Mouse (Mus musculus) ES-E14 (cell line): ENCODE measurements around the gene Plcd1. TPM values are rescaled to one million over a fixed set of nuclear protein-coding genes. Genes with fewer than 3 reads are reported as not detected.
A peak's percentile ranks its signal among the peaks of the same experiment; 100 is the strongest.

Experiments used
- DNase-seq: peaks from one replicate; pipeline ENCODE4 v3.0.0-alpha.2; 2013; ENCODE audit warnings: low read depth, low spot score
- H3K27ac ChIP-seq: 2 replicates; pipeline ENCODE4 v1.5.1; 2012; ENCODE audit warnings: low read depth, mild to moderate bottlenecking, low read length, moderate library complexity, mixed read lengths; ENCODE audit not compliant: poor library complexity, insufficient read depth, severe bottlenecking
- H3K36me3 ChIP-seq: 2 replicates; pipeline ENCODE4 v1.6.1; 2012; ENCODE audit warnings: mild to moderate bottlenecking, low read length, moderate library complexity, mixed read lengths; ENCODE audit not compliant: control insufficient read depth, poor library complexity, insufficient read depth, severe bottlenecking
- H3K4me1 ChIP-seq, 2 experiments: fragments of 150-350 bp in 1 of 2; sonication (generic) in 1 of 2; 2 replicates each; pipeline ENCODE4 v1.6.1; 2012; ENCODE audit warnings: low read length in 2 of 2, mild to moderate bottlenecking in 1 of 2, mixed read lengths in 1 of 2; ENCODE audit not compliant: control insufficient read depth in 2 of 2, insufficient read depth in 2 of 2, poor library complexity in 1 of 2
- H3K4me3 ChIP-seq, 2 experiments: fragments of 150-350 bp in 1 of 2; sonication (generic) in 1 of 2; 2 replicates each; pipeline ENCODE4 v1.5.1; 2012; ENCODE audit warnings: low read length in 2 of 2, low read depth in 1 of 2, mild to moderate bottlenecking in 1 of 2, mixed read lengths in 1 of 2; ENCODE audit not compliant: insufficient read depth in 1 of 2, poor library complexity in 1 of 2, severe bottlenecking in 1 of 2
- H3K9ac ChIP-seq: 2 replicates; pipeline ENCODE4 v1.6.1; 2012; ENCODE audit warnings: low read depth, mild to moderate bottlenecking, low read length, mixed read lengths; ENCODE audit not compliant: poor library complexity, insufficient read depth, severe bottlenecking
- H3K9me3 ChIP-seq: fragments of 150-350 bp; sonication (generic); 2 replicates; pipeline ENCODE4 v1.6.1; 2012; ENCODE audit warnings: low read depth, mild to moderate bottlenecking, low read length; ENCODE audit not compliant: control insufficient read depth, insufficient read depth
- CHD2 ChIP-seq: IDR thresholded peaks from 2 replicates; pipeline ENCODE4 v1.6.1; 2014; ENCODE audit warnings: mild to moderate bottlenecking, low read depth, low read length, inconsistent platforms
- HCFC1 ChIP-seq: IDR thresholded peaks from 2 replicates; pipeline ENCODE4 v1.6.1; 2012; ENCODE audit warnings: low read length, inconsistent platforms, borderline replicate concordance; ENCODE audit not compliant: insufficient read depth
- MAFK ChIP-seq: IDR thresholded peaks from 2 replicates; pipeline ENCODE4 v1.6.1; 2014; ENCODE audit warnings: mild to moderate bottlenecking, low read depth, low read length, inconsistent platforms; ENCODE audit not compliant: insufficient read depth
- ZC3H11A ChIP-seq: IDR thresholded peaks from 2 replicates; pipeline ENCODE4 v1.6.1; 2012; ENCODE audit warnings: low read depth, mild to moderate bottlenecking, inconsistent platforms, low read length, borderline replicate concordance
- ZNF384 ChIP-seq: IDR thresholded peaks from 2 replicates; pipeline ENCODE4 v1.6.1; 2012; ENCODE audit warnings: low read depth, low read length, inconsistent platforms
- in situ Hi-C, 2 experiments: fragments of 600-800 bp; cut with MboI; formaldehyde crosslinking; loops; one replicate each; pipeline ENCODE4 v1.15.1; 2025; ENCODE audit warnings: low sequenced_read_pairs in 2 of 2, inconsistent platforms in 1 of 2; ENCODE audit not compliant: unreplicated experiment in 2 of 2
- total RNA-seq: library from RNA; depleted of rRNA; stranded (reverse); fragments of 300-350 nt; gene quantifications from 2 replicates; pipeline ENCODE4 v1.2.3, GENCODE M21; 2012; rRNA removed

Gene Plcd1
- total RNA-seq, result 13.1 and 15.3 TPM in 2 replicates

- H3K27ac ChIP-seq, result no peak within 1 kb of the TSS
- H3K4me1 ChIP-seq, result peaks cover 4 to 22% of the 10 kb centered on the region in 2 experiments; a peak in 3 of 4 replicates
- TF ChIP-seq HCFC1 (no peak), CHD2 (no peak), ZNF384 (no peak), ZC3H11A (no peak), MAFK (no peak)
- no peak for DNase-seq
- H3K36me3 ChIP-seq, result no peaks in the 10 kb centered on the region
- H3K4me3 ChIP-seq, result peak within 1 kb of the TSS; percentile 63 to 78
- no peaks in the 10 kb centered on the region for H3K9me3 ChIP-seq
- peak within 1 kb of the TSS; percentile 37 for H3K9ac ChIP-seq
- in situ Hi-C loops, result no loop called here
These were observed at the start of gene Plcd1 for GRCm38 (mm10) chr9:119093419-119094295. Gene Plcd1 (minus strand): TSS chr9:119093502.

GRCm38 (mm10) chr9:119142066-119142465 is 48.8 kb upstream of the Plcd1 start:
- H3K9me3 ChIP-seq, result no peaks in the 10 kb centered on the region
- H3K4me1 ChIP-seq, result peaks cover 0 to 2% of the 10 kb centered on the region in 2 experiments; a peak in 1 of 4 replicates
- no peak for DNase-seq
- no peaks in the 10 kb centered on the region for H3K36me3 ChIP-seq
- no peak for TF ChIP-seq HCFC1
- TF ChIP-seq ZNF384, result no peak
- TF ChIP-seq CHD2, result no peak
- no peak for TF ChIP-seq MAFK
- no peak for TF ChIP-seq ZC3H11A
- in situ Hi-C loops, result no loop called here
- no peak overlapping the region for H3K4me3 ChIP-seq
- H3K9ac ChIP-seq, result no peak overlapping the region
- H3K27ac ChIP-seq, result no peak overlapping the region

- Histone ChIP-seq H3K4me1 (no peaks in the 10 kb centered on the region; a peak in 1 of 4 replicates), H3K9me3 (no peaks in the 10 kb centered on the region), H3K36me3 (no peaks in the 10 kb centered on the region), H3K27ac (no peak overlapping the region), H3K9ac (no peak overlapping the region), H3K4me3 (no peak overlapping the region)
- no peak for TF ChIP-seq ZNF384
- no peak for TF ChIP-seq HCFC1
- no peak for TF ChIP-seq ZC3H11A
- TF ChIP-seq MAFK, result no peak
- TF ChIP-seq CHD2, result no peak
- DNase-seq, result no peak
- in situ Hi-C loops, result no loop called here
These were observed 45.5 kb upstream of the Plcd1 start for GRCm38 (mm10) chr9:119138836-119139235.

- H3K4me1 ChIP-seq, result no peaks in the 10 kb centered on the region
- DNase-seq, result no peak
- H3K36me3 ChIP-seq, result no peaks in the 10 kb centered on the region
- H3K9ac ChIP-seq, result no peak overlapping the region
- TF ChIP-seq MAFK (no peak), HCFC1 (no peak), ZC3H11A (no peak), CHD2 (no peak), ZNF384 (no peak)
- in situ Hi-C loops, result no loop called here
- no peak overlapping the region for H3K4me3 ChIP-seq
- H3K9me3 ChIP-seq, result no peaks in the 10 kb centered on the region
- no peak overlapping the region for H3K27ac ChIP-seq
These were observed 37.4 kb upstream of the Plcd1 start for GRCm38 (mm10) chr9:119130692-119131091.
